Comparison of ENCODE assay signal across 9 mouse cellular contexts in the genomic region with DNA sequence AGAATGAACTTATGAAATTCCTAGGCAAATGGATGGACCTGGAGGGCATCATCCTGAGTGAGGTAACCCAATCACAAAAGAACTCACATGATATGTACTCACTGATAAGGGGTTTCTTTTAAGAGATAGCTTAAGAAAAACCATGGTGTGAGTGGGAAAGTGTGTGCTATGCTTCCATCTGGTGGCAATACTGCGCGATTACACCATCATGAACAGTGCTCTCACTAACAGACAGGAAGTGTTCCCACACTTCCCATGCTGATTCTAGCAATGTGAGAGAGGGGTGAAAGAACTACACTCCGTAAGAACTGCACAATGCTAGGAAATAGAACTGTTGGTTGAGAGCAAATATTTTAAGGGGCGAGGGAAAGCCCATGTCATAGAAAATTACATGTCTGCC. TPM values are rescaled to one million over a fixed set of nuclear protein-coding genes. Genes with fewer than 3 reads are reported as not detected.
DNase-seq lines count a peak whose midpoint lies in the region; ATAC-seq lines count a peak whose summit lies in the region.
"Had no signal": no experiment of that assay in that cellular context is flagged by ENCODE, and none has a peak within 500 bp of the region (broad histone marks: within the 10 kb centered on the region; RNA-seq: fewer than 3 reads in every experiment).

No protein-coding gene starts in this region.

- H3K36me3 ChIP-seq in hindbrain, embryonic 16.5 days (ENCODE audit: control insufficient read depth, insufficient read depth, low read length), result no peaks in the 10 kb centered on the region
- H3K36me3 ChIP-seq: limb, embryonic 12.5 days had no signal

- no peak overlapping the region for H3K4me3 ChIP-seq in hindbrain, embryonic 16.5 days (ENCODE audit: low read length)
- H3K4me3 ChIP-seq: limb, embryonic 12.5 days had no signal

- no peaks in the 10 kb centered on the region for H3K27me3 ChIP-seq in hindbrain, embryonic 16.5 days (replicated peaks; ENCODE audit: control insufficient read depth, insufficient read depth, low read length)
- H3K27me3 ChIP-seq: limb, embryonic 12.5 days had no signal

- ATAC-seq in CD4-positive, CD25-positive, alpha-beta regulatory T cell, adult 4 months, result peak; percentile 93
- peak; percentile 94 for ATAC-seq in hindbrain, embryonic 16.5 days
- peak; percentile 64 for ATAC-seq in megakaryocyte, adult 5-6 weeks (ENCODE audit: poor library complexity, severe bottlenecking)

- H3K4me2 ChIP-seq in hindbrain, embryonic 16.5 days (ENCODE audit: low read length), result no peak overlapping the region
- H3K4me2 ChIP-seq: limb, embryonic 12.5 days had no signal

- DNase-seq in layer of hippocampus, adult 18-20 months (ENCODE audit: low spot score in 2 of 2), result peak; percentile 21 to 63
- DNase-seq in layer of hippocampus, postnatal 36 days, result no peak
- peak; percentile 39 for DNase-seq in brain, embryonic 18.5 days (ENCODE audit: low read depth, low spot score)
- DNase-seq in spleen, postnatal 4 days (ENCODE audit: low spot score in 2 of 2), result no peak
- DNase-seq in thymus, postnatal 10 days (ENCODE audit: low spot score in 2 of 2), result no peak

- H3K27ac ChIP-seq in hindbrain, embryonic 16.5 days (ENCODE audit: low read depth, low read length), result no peak overlapping the region
- H3K27ac ChIP-seq: limb, embryonic 12.5 days had no signal

- WGBS in hindbrain, embryonic 16.5 days, result 25% methylated on average over 4 of the region's 4 CpGs

- no peaks in the 10 kb centered on the region for H3K4me1 ChIP-seq in hindbrain, embryonic 16.5 days (ENCODE audit: control insufficient read depth, insufficient read depth, low read depth, low read length)
- H3K4me1 ChIP-seq: limb, embryonic 12.5 days had no signal

- H3K9me3 ChIP-seq in hindbrain, embryonic 16.5 days (ENCODE audit: control insufficient read depth, low read length), result no peaks in the 10 kb centered on the region
- H3K9me3 ChIP-seq: limb, embryonic 12.5 days had no signal

- no peak overlapping the region for H3K9ac ChIP-seq in hindbrain, embryonic 16.5 days (ENCODE audit: low read depth, low read length)
- H3K9ac ChIP-seq: limb, embryonic 12.5 days had no signal

RNA-seq across cellular contexts. Expression of a gene that starts 3.4 kb away (rescaled TPM):
- total RNA-seq in layer of hippocampus, adult 18-20 months (2021), result under 1 TPM in 1 of 2 experiments, not detected in 1; 0.15 TPM
- total RNA-seq in layer of hippocampus, postnatal 36 days (2021), result not detected
- not detected for polyA plus RNA-seq in CD4-positive, CD25-positive, alpha-beta regulatory T cell, adult 4 months (2017; shearing (Covaris generic))
- polyA plus RNA-seq in hindbrain, embryonic 16.5 days (2015; fragmentation: Nextera tagmentation; extraction: Ambion mirVana), result not detected in 2 replicates
- not detected in 2 replicates for total RNA-seq in megakaryocyte, adult 5-6 weeks (2015)
- not detected in 2 replicates for total RNA-seq in megakaryocyte, adult 5-6 weeks (2017)

RNA-seq across cellular contexts. Expression of a gene that starts 39.9 kb away (rescaled TPM):
- total RNA-seq in layer of hippocampus, adult 18-20 months (2021), result not detected
- not detected for total RNA-seq in layer of hippocampus, postnatal 36 days (2021)
- polyA plus RNA-seq in CD4-positive, CD25-positive, alpha-beta regulatory T cell, adult 4 months (2017; shearing (Covaris generic)), result not detected
- not detected in 2 replicates for polyA plus RNA-seq in hindbrain, embryonic 16.5 days (2015; fragmentation: Nextera tagmentation; extraction: Ambion mirVana)
- not detected in 2 replicates for total RNA-seq in megakaryocyte, adult 5-6 weeks (2015)
- total RNA-seq in megakaryocyte, adult 5-6 weeks (2017), result not detected in 2 replicates
- polyA plus RNA-seq: limb, embryonic 12.5 days had no signal

RNA-seq across cellular contexts. Expression of a gene that starts 54.6 kb away (rescaled TPM):
- total RNA-seq in layer of hippocampus, adult 18-20 months (2021), result not detected
- not detected for total RNA-seq in layer of hippocampus, postnatal 36 days (2021)
- not detected for polyA plus RNA-seq in CD4-positive, CD25-positive, alpha-beta regulatory T cell, adult 4 months (2017; shearing (Covaris generic))
- not detected in 2 replicates for polyA plus RNA-seq in hindbrain, embryonic 16.5 days (2015; fragmentation: Nextera tagmentation; extraction: Ambion mirVana)
- not detected in 2 replicates for total RNA-seq in megakaryocyte, adult 5-6 weeks (2015)
- total RNA-seq in megakaryocyte, adult 5-6 weeks (2017), result not detected in 2 replicates
- polyA plus RNA-seq: limb, embryonic 12.5 days had no signal

Comparison
In these comparisons a context has a peak if more than half of its experiments do, and no peak if none do; other contexts are left out.
1. DNase-seq: peak in layer of hippocampus, adult 18-20 months (2 of 2) and brain, embryonic 18.5 days (single experiment); none in layer of hippocampus, postnatal 36 days (0 of 2), spleen, postnatal 4 days (0 of 2) and thymus, postnatal 10 days (0 of 2).
2. Peak in every context shown above with its lines, with median percentiles within 50 percentile points of each other: ATAC-seq.